In genomic region chr8:126916611-126917010, GRCm38 (mm10) we compare ENCODE assay signal across 15 mouse cellular contexts.
"Had no signal": no experiment of that assay in that cellular context is flagged by ENCODE, and none has a peak within 500 bp of the region (broad histone marks: within the 10 kb centered on the region; RNA-seq: fewer than 3 reads in every experiment).

No protein-coding gene starts in this region.

- H3K27ac ChIP-seq: limb, embryonic 12.5 days; liver, embryonic 14.5 days; macrophage had no signal

- H3K9me3 ChIP-seq: limb, embryonic 12.5 days; limb, embryonic 15.5 days had no signal

- DNase-seq: kidney, adult 18-20 months; kidney, adult 9 months; kidney, postnatal 14 days; kidney, postnatal 4 days; left cerebral cortex, postnatal 4 days; liver, postnatal 0 days; midbrain, embryonic 14.5 days; thymus, adult 18-20 months; thymus, postnatal 36 days had no signal

- H3K9ac ChIP-seq: limb, embryonic 12.5 days; limb, embryonic 15.5 days; liver, embryonic 14.5 days; liver, postnatal 0 days had no signal

- H3K4me3 ChIP-seq: limb, embryonic 12.5 days; limb, embryonic 15.5 days had no signal

- H3K27me3 ChIP-seq: limb, embryonic 12.5 days; limb, embryonic 15.5 days had no signal

- H3K4me2 ChIP-seq: limb, embryonic 12.5 days; limb, embryonic 15.5 days; liver, embryonic 11.5 days; midbrain, embryonic 11.5 days had no signal

- ATAC-seq: liver, postnatal 0 days had no signal

- H3K36me3 ChIP-seq: limb, embryonic 12.5 days; limb, embryonic 15.5 days had no signal
